Mouse (Mus musculus) C2C12 (cell line): Measurements from ENCODE around the gene Sf1. TPM values are rescaled to one million over a fixed set of nuclear protein-coding genes. Genes with fewer than 3 reads are reported as not detected.

ENCODE experiments used
- H3K27me3 ChIP-seq: one replicate; pipeline ENCODE4 v1.6.1; 2011; ENCODE audit not compliant: control insufficient read depth, insufficient read depth, insufficient read length
- H3K36me3 ChIP-seq: one replicate; pipeline ENCODE4 v1.6.1; 2011; ENCODE audit not compliant: control insufficient read depth, insufficient read depth
- H3K4me3 ChIP-seq: one replicate; pipeline ENCODE4 v1.5.1; 2011; ENCODE audit warnings: mild to moderate bottlenecking, control low read depth; ENCODE audit not compliant: poor library complexity, insufficient read depth, severe bottlenecking
- H3K79me2 ChIP-seq: one replicate; pipeline ENCODE4 v1.6.1; 2011; ENCODE audit not compliant: control insufficient read depth, insufficient read depth
- H3K79me3 ChIP-seq: one replicate; pipeline ENCODE4 v1.6.1; 2011; ENCODE audit warnings: low read depth, control low read depth
- H3ac ChIP-seq: one replicate; pipeline ENCODE3; 2011; ENCODE audit warnings: low read depth; ENCODE audit not compliant: control insufficient read depth, insufficient read length
- CEBPB ChIP-seq: IDR thresholded peaks from one replicate; pipeline ENCODE4 v1.6.1; 2011; ENCODE audit warnings: low read depth, mild to moderate bottlenecking, control low read depth, moderate library complexity
- CTCF ChIP-seq: IDR thresholded peaks from one replicate; pipeline ENCODE4 v1.5.1; 2011; ENCODE audit not compliant: control insufficient read depth, insufficient read depth, insufficient read length
- FOSL1 ChIP-seq: IDR thresholded peaks from one replicate; pipeline ENCODE4 v1.8.0; 2011; ENCODE audit warnings: mild to moderate bottlenecking, low read length; ENCODE audit not compliant: poor library complexity, insufficient read depth, severe bottlenecking
- MAX ChIP-seq: IDR thresholded peaks from one replicate; pipeline ENCODE4 v1.6.1; 2011; ENCODE audit warnings: mild to moderate bottlenecking, control low read depth
- MYOD1 ChIP-seq: IDR thresholded peaks from one replicate; pipeline ENCODE4 v1.6.1; 2011; ENCODE audit warnings: low read depth; ENCODE audit not compliant: control insufficient read depth, insufficient read length
- MYOG ChIP-seq: IDR thresholded peaks from one replicate; pipeline ENCODE4 v1.6.1; 2011; ENCODE audit not compliant: control insufficient read depth, insufficient read length; ENCODE audit errors: extremely low read depth
- USF1 ChIP-seq: IDR thresholded peaks from one replicate; pipeline ENCODE4 v1.6.1; 2011; ENCODE audit warnings: low read depth, mild to moderate bottlenecking, control low read depth, moderate library complexity
- long read RNA-seq, 2 experiments: library from polyadenylated mRNA; unstranded; transcript quantifications; one replicate each; pipeline ENCODE4 v2.0.0; 2019 to 2020
- polyA plus RNA-seq: library from polyadenylated mRNA; unstranded; fragments of >200 nt; fragmentation: generic; extraction: Trizol; gene quantifications from one replicate; pipeline ENCODE4 v1.2.1, GENCODE M21; 2012; ENCODE audit warnings: missing spikeins

Gene Sf1
- polyA plus RNA-seq = 138 TPM
- long read RNA-seq, experiment 1, full-length matches to known transcripts = 18 of 43 reads
- long read RNA-seq, experiment 1, partial matches to known transcripts = 7 of 43 reads
- long read RNA-seq, experiment 1, other reads (novel, unspliced or antisense) = 18 of 43 reads
- long read RNA-seq, experiment 2, full-length matches to known transcripts = 410 of 607 reads
- long read RNA-seq, experiment 2, partial matches to known transcripts = 28 of 607 reads
- long read RNA-seq, experiment 2, other reads (novel, unspliced or antisense) = 169 of 607 reads

- Histone ChIP-seq H3K36me3 (peaks cover 42% of the 10 kb centered on the region), H3K79me3 (peaks cover 43% of the 10 kb centered on the region), H3K27me3 (no peaks in the 10 kb centered on the region), H3ac (peak within 1 kb of the TSS; percentile 93), H3K79me2 (peaks cover 50% of the 10 kb centered on the region), H3K4me3 (peak within 1 kb of the TSS; percentile 96)
- TF ChIP-seq CTCF (no peak), MYOD1 (no peak), FOSL1 (no peak), MAX (no peak), MYOG (no peak), USF1 (no peak), CEBPB (no peak)
Measured at GRCm38 (mm10) chr19:6363411-6364240, at the start of gene Sf1. Gene Sf1, plus strand, starts transcription at chr19:6363690.

DNA sequence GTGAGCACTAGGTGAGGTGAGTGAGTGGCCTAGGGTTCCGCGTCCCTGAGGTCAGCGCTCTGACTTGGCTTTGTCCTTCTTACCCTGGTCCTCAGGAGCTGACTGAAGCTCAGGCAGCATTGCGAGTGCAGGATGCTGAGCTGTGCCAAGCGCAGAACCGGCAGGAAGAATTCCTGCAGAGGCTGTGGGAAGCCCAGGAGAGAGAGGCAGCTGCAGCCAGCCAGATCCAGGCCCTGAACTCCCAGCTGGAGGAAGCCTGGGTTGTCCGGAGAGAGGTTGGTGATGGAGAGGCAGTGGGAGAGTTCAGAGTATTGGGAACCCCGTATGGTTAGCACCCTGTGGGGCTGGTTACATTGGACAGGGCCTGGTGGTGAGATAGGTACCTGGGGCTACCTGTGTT, 49.7 kb upstream of the Sf1 start:
- H3ac ChIP-seq = no peak overlapping the region
- H3K79me3 ChIP-seq = no peaks in the 10 kb centered on the region
- TF ChIP-seq MAX (no peak), FOSL1 (no peak), MYOG (no peak), CTCF (no peak), CEBPB (no peak), USF1 (no peak), MYOD1 (no peak)
- no peak overlapping the region for H3K4me3 ChIP-seq
- H3K79me2 ChIP-seq = no peaks in the 10 kb centered on the region
- no peaks in the 10 kb centered on the region for H3K36me3 ChIP-seq
- H3K27me3 ChIP-seq = no peaks in the 10 kb centered on the region

- Histone ChIP-seq H3K4me3 (no peak overlapping the region), H3K36me3 (no peaks in the 10 kb centered on the region), H3ac (no peak overlapping the region), H3K27me3 (no peaks in the 10 kb centered on the region), H3K79me2 (no peaks in the 10 kb centered on the region), H3K79me3 (no peaks in the 10 kb centered on the region)
- TF ChIP-seq CEBPB = no peak
- TF ChIP-seq MAX = no peak
- TF ChIP-seq USF1 = no peak
- TF ChIP-seq MYOG = no peak
- TF ChIP-seq CTCF = no peak
- TF ChIP-seq MYOD1 = no peak
- no peak for TF ChIP-seq FOSL1
Measured at GRCm38 (mm10) chr19:6314513-6314912, 49.0 kb upstream of the Sf1 start.

DNA sequence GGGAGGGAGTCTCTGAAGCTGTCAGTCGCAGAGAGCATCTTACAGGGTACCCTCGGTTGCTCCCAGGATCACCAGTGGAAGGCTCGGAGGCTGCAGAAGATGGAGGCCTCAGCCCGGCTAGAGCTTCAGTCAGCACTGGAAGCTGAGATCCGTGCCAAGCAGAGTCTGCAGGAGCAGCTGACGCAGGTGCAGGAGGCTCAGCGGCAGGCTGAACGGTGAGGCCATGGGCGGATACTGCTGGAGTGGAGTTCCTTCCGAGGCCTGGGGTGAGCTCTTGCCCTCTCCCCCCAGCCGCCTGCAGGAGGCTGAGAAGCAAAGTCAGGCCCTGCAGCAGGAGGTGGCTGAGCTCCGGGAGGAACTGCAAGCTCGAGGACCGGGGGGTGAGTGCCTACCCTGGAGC, 47.9 kb upstream of the Sf1 start:
- Histone ChIP-seq H3K79me3 (no peaks in the 10 kb centered on the region), H3ac (no peak overlapping the region), H3K36me3 (no peaks in the 10 kb centered on the region)

GRCm38 (mm10) chr19:6318145-6318544, 45.3 kb upstream of the Sf1 start:
- H3K79me3 ChIP-seq = no peaks in the 10 kb centered on the region
- no peaks in the 10 kb centered on the region for H3K79me2 ChIP-seq
- TF ChIP-seq CEBPB (no peak), CTCF (no peak), MAX (no peak), MYOG (no peak), USF1 (no peak), FOSL1 (no peak), MYOD1 (no peak)
- H3K4me3 ChIP-seq = no peak overlapping the region
- H3K36me3 ChIP-seq = no peaks in the 10 kb centered on the region
- H3K27me3 ChIP-seq = no peaks in the 10 kb centered on the region
- H3ac ChIP-seq = no peak overlapping the region

More for the DNA sequence above, 47.9 kb upstream of the Sf1 start:
- H3K27me3 ChIP-seq = no peaks in the 10 kb centered on the region
- no peaks in the 10 kb centered on the region for H3K79me2 ChIP-seq
- no peak for TF ChIP-seq USF1
- no peak overlapping the region for H3K4me3 ChIP-seq

- Histone ChIP-seq H3K27me3 (no peaks in the 10 kb centered on the region), H3ac (no peak overlapping the region), H3K36me3 (no peaks in the 10 kb centered on the region), H3K79me3 (no peaks in the 10 kb centered on the region), H3K4me3 (no peak overlapping the region), H3K79me2 (no peaks in the 10 kb centered on the region)
- TF ChIP-seq FOSL1 = no peak
- no peak for TF ChIP-seq CTCF
- no peak for TF ChIP-seq MYOG
- no peak for TF ChIP-seq USF1
- TF ChIP-seq MYOD1 = no peak
- no peak for TF ChIP-seq MAX
- TF ChIP-seq CEBPB = no peak
Measured at GRCm38 (mm10) chr19:6321358-6321757, 42.1 kb upstream of the Sf1 start.
